22 mouse cellular contexts compared by ENCODE assay signal in genomic region chr19:32334751-32335150, GRCm38 (mm10).
"Had no signal": no experiment of that assay in that cellular context is flagged by ENCODE, and none has a peak within 500 bp of the region (broad histone marks: within the 10 kb centered on the region; RNA-seq: fewer than 3 reads in every experiment).

No protein-coding gene starts in this region.

- ATAC-seq: hindbrain, embryonic 16.5 days; hindbrain, postnatal 0 days; inflammation-experienced regulatory T-cells, adult 6 months; intestine, embryonic 15.5 days; intestine, embryonic 16.5 days; intestine, postnatal 0 days had no signal

- DNase-seq: heart, postnatal 10 days; heart, postnatal 14 days; heart, postnatal 36 days; heart, postnatal 4 days; kidney, adult 11 months; kidney, adult 18-20 months; kidney, adult 2 months; kidney, adult 8-10 months; kidney, adult 9 months; kidney, postnatal 10 days; kidney, postnatal 14 days; kidney, postnatal 25 days; kidney, postnatal 36 days; kidney, postnatal 4 days; layer of hippocampus, adult 9-11 months; layer of hippocampus, postnatal 36 days had no signal
